Mouse (Mus musculus) bone marrow, adult 2 months (tissue): ENCODE data around the gene Scd2.

Experiments used
- CTCF ChIP-seq: fragments of 200-500 bp; IDR thresholded peaks from 2 replicates; pipeline ENCODE4 v1.5.1; 2011; ENCODE audit warnings: low read length, control low read depth; ENCODE audit not compliant: control insufficient read depth, insufficient read depth
- POLR2A ChIP-seq: fragments of 200-500 bp; IDR thresholded peaks from 2 replicates; pipeline ENCODE4 v1.6.1; 2011; ENCODE audit warnings: low read depth, mild to moderate bottlenecking, control low read depth, low read length, borderline replicate concordance; ENCODE audit not compliant: control insufficient read depth

- TF ChIP-seq CTCF (no peak), POLR2A (no peak)
Observed at GRCm38 (mm10) chr19:44329566-44329965, 36.1 kb downstream of the Scd2 start.
